Mouse (Mus musculus) limb, embryonic 12.5 days (tissue): ENCODE data around the gene Cep41. TPM values are rescaled to one million over a fixed set of nuclear protein-coding genes. Genes with fewer than 3 reads are reported as not detected.

ENCODE experiments used
- ATAC-seq: fragments of 200-750 bp; cut with Nextera tagmentation; 2 replicates; pipeline ENCODE4 v1.8.0; 2017; ENCODE audit warnings: low read depth, moderate TSS enrichment; ENCODE audit not compliant: insufficient number of reproducible peaks, insufficient read depth, low FRiP score, low TSS enrichment
- H3K27ac ChIP-seq: fragments of 300-500 bp; sonication (generic); 2 replicates; pipeline ENCODE4 v1.5.1; 2016; ENCODE audit warnings: mild to moderate bottlenecking, moderate library complexity
- H3K27me3 ChIP-seq: fragments of 300-500 bp; sonication (generic); 2 replicates; pipeline ENCODE4 v1.6.1; 2016; ENCODE audit warnings: mild to moderate bottlenecking, moderate library complexity
- H3K36me3 ChIP-seq: fragments of 300-500 bp; sonication (generic); 2 replicates; pipeline ENCODE4 v1.6.1; 2016; ENCODE audit warnings: mild to moderate bottlenecking, moderate library complexity
- H3K4me1 ChIP-seq: fragments of 300-500 bp; sonication (generic); replicated peaks from 2 replicates; pipeline ENCODE4 v1.6.1; 2016
- H3K4me2 ChIP-seq: fragments of 300-500 bp; sonication (generic); 2 replicates; pipeline ENCODE4 v1.6.1; 2016; ENCODE audit warnings: mild to moderate bottlenecking, moderate library complexity
- H3K4me3 ChIP-seq: fragments of 300-500 bp; sonication (generic); replicated peaks from 2 replicates; pipeline ENCODE4 v1.5.1; 2016; ENCODE audit warnings: mild to moderate bottlenecking
- H3K9ac ChIP-seq: fragments of 300-500 bp; sonication (generic); replicated peaks from 2 replicates; pipeline ENCODE4 v1.6.1; 2016; ENCODE audit warnings: mild to moderate bottlenecking, moderate library complexity
- H3K9me3 ChIP-seq: fragments of 300-500 bp; sonication (generic); 2 replicates; pipeline ENCODE4 v1.6.1; 2016; ENCODE audit warnings: mild to moderate bottlenecking, moderate library complexity
- WGBS: fragments of 180-500 bp; shearing (Covaris S2); methylation state at CpG from one replicate; pipeline ENCODE4 v1.1.7; 2016; 5-methylcytosine and 5-hydroxymethylcytosine counted together
- microRNA counts: library from miRNA; unstranded; fragments of <30 nt; microRNA quantifications from one replicate; lab custom pipeline; 2017
- microRNA-seq: library from miRNA; unstranded; fragments of <30 nt; microRNA quantifications from one replicate; pipeline ENCODE4, GENCODE M21; 2017
- polyA plus RNA-seq: library from polyadenylated mRNA; unstranded; fragments of >200 nt; fragmentation: Nextera tagmentation; extraction: Ambion mirVana; gene quantifications from 2 replicates; pipeline ENCODE4 v1.2.1, GENCODE M21; 2016

Cep41 gene
- polyA plus RNA-seq, 1 experiment from 2014 or later: 53.5 TPM

- no peaks in the 10 kb centered on the region for H3K36me3 ChIP-seq
- 75% methylated on average over 5 of the region's 5 CpGs for WGBS
- no peak overlapping the region for H3K4me3 ChIP-seq
- no peaks in the 10 kb centered on the region for H3K27me3 ChIP-seq
- H3K9ac ChIP-seq: no peak overlapping the region
- H3K4me2 ChIP-seq: no peak overlapping the region
- peaks cover 21% of the 10 kb centered on the region for H3K4me1 ChIP-seq
- H3K27ac ChIP-seq: no peak overlapping the region
- H3K9me3 ChIP-seq: no peaks in the 10 kb centered on the region
- ATAC-seq: no peak
Measured at GRCm38 (mm10) chr6:30611212-30611611, 82.3 kb downstream of the Cep41 start.

DNA sequence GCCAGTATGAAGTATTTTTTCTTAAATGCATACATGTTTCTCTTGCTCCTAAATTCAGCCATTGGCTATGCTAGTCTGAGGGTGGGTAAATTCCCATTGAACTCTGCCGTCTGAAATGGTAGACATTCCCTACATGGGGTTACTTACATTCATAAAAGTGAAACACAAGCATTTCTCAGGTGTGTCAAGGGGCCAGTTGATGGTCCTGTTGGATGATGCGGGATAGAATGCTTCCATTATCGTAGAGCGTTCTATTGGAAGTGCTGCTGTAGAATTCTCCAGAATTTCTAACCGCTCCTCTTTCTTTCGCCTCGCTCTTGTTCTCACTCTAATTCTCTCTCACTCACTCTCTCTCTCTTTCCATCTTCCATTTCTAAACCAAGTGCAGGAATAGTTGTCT is 82.8 kb downstream of the Cep41 start, which contains the start of gene Cpa5:
Gene Cpa5, plus strand, starts transcription at position 301 of the 400 bp plus-strand sequence.
- H3K4me1 ChIP-seq: peaks cover 21% of the 10 kb centered on the region
- no peaks in the 10 kb centered on the region for H3K27me3 ChIP-seq
- no peak for ATAC-seq
- no peaks in the 10 kb centered on the region for H3K36me3 ChIP-seq
- H3K4me2 ChIP-seq: no peak within 1 kb of the TSS
- 95% methylated on average over 7 of the region's 7 CpGs for WGBS
- 0 out of 2 replicates have a peak within 1 kb of the TSS, but pooled peaks have one; percentile 9 for H3K27ac ChIP-seq
- no peak within 1 kb of the TSS for H3K9ac ChIP-seq
- H3K4me3 ChIP-seq: no peak within 1 kb of the TSS
- H3K9me3 ChIP-seq: no peaks in the 10 kb centered on the region

DNA sequence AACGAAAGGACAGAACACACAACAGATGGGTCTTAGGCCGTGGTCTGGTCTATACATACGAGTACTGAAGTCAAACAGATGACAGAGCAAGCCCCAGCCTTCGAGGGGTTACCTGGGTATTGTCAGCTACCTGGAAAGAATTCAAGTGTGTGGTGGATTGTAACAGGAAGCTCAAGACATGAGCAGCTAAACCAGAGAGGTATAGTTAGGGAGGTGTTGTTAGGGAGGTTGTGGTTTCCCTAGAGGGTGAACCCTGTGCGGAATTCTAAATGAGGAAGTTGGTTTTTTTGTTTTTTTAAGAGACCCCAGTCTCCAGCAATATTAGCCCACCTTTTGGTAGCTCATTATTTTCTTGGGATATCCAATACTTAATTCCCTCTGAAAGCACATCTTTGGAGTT is 87.9 kb downstream of the Cep41 start:
- WGBS: 73% methylated on average over 5 of the region's 5 CpGs
- Histone ChIP-seq H3K4me2 (no peak overlapping the region), H3K9ac (no peak overlapping the region), H3K27ac (peak overlapping the region; percentile 82), H3K27me3 (no peaks in the 10 kb centered on the region), H3K4me3 (no peak overlapping the region), H3K9me3 (no peaks in the 10 kb centered on the region), H3K36me3 (no peaks in the 10 kb centered on the region), H3K4me1 (peaks cover 35% of the 10 kb centered on the region)
- no peak for ATAC-seq

GRCm38 (mm10) chr6:30605111-30605510 is 88.4 kb downstream of the Cep41 start:
- H3K9ac ChIP-seq: no peak overlapping the region
- no peak overlapping the region for H3K4me3 ChIP-seq
- no peaks in the 10 kb centered on the region for H3K27me3 ChIP-seq
- H3K27ac ChIP-seq: peak overlapping the region; percentile 82
- no peaks in the 10 kb centered on the region for H3K36me3 ChIP-seq
- 88% methylated on average over 4 of the region's 4 CpGs for WGBS
- no peak overlapping the region for H3K4me2 ChIP-seq
- ATAC-seq: no peak
- H3K9me3 ChIP-seq: no peaks in the 10 kb centered on the region
- H3K4me1 ChIP-seq: peaks cover 35% of the 10 kb centered on the region

DNA sequence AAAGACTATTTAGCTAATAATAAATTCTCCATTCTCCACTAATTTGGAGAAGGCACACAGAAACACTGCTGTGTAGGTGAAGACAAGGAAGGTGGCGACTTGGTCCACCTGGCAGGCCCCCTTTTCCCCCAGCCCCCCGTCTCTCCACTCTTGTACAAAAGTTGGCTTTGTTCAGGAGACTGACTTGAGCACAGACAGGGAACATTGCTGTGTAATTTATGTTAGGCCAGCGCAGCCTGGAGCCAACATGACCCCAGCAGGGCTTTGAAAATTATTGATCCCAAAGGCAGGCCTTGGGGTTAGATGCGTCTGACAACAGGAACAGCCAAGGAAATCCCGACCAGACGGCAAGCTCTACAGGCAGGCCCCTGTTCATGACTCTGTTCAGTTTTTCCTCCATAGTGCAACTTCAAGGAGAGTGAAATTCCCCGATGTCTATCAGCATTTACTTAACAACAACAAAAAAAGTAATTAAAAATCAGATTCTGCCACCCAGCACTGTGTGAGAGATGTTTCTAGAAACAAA is 89.1 kb downstream of the Cep41 start:
- Histone ChIP-seq H3K4me2 (no peak overlapping the region), H3K9me3 (no peaks in the 10 kb centered on the region), H3K27me3 (no peaks in the 10 kb centered on the region), H3K27ac (peak overlapping the region; percentile 82), H3K9ac (no peak overlapping the region), H3K36me3 (no peaks in the 10 kb centered on the region), H3K4me3 (no peak overlapping the region), H3K4me1 (peaks cover 35% of the 10 kb centered on the region)
- 24% methylated on average over 7 of the region's 7 CpGs for WGBS
- ATAC-seq: peak; percentile 56; the same call in 1 of the 2 replicates

MicroRNAs within 50 kb of the gene (microRNA counts, 519-probe panel; counts per million panel counts)
- microRNA mmu-miR-335-3p (lab: Ali Mortazavi, UCI): 4,376 counts per million, percentile 31 among the panel's probes with 10 or more counts
- microRNA mmu-miR-335-5p (lab: Ali Mortazavi, UCI): 9,036 counts per million, percentile 97 among the panel's probes with 10 or more counts

Small RNA genes lying within 50 kb of the gene (microRNA-seq; reads per million reads assigned to microRNA genes)
- 84,819 reads per million, percentile 100 among the genes with 10 or more reads in this experiment for gene Mir335

Other genes with a start within 250 kb of the Cep41 start
- gene Tmem209, start 184.0 kb downstream of the Cep41 start, polyA plus RNA-seq: 36.4 and 39.9 TPM in 2 replicates
- gene Ssmem1, start 183.9 kb downstream of the Cep41 start, polyA plus RNA-seq: 0.50 TPM in 1 of 2 replicates, not detected in the other
- gene Cpa2, start 152.2 kb downstream of the Cep41 start, polyA plus RNA-seq: 23.7 and 28.1 TPM in 2 replicates
- 1.9 TPM in 2 replicates for gene Cpa4, start 125.4 kb downstream of the Cep41 start, polyA plus RNA-seq
- 0.14 and 0.33 TPM in 2 replicates for gene Cpa5, start 82.7 kb downstream of the Cep41 start, polyA plus RNA-seq
- gene Cpa1, start 54.5 kb downstream of the Cep41 start, polyA plus RNA-seq: 0.40 and 0.64 TPM in 2 replicates
- gene Mest, start 29.8 kb upstream of the Cep41 start, polyA plus RNA-seq: 1,412 and 1,630 TPM in 2 replicates
- gene Copg2, start 203.0 kb upstream of the Cep41 start, polyA plus RNA-seq: 24.8 and 25.8 TPM in 2 replicates
- 0.38 TPM in 1 of 2 replicates, not detected in the other for gene Tsga13, start 221.8 kb upstream of the Cep41 start, polyA plus RNA-seq